Comparison of ENCODE assay signal across 8 mouse cellular contexts in genomic region chr5:90224730-90225129, GRCm38 (mm10). TPM values are rescaled to one million over a fixed set of nuclear protein-coding genes. Genes with fewer than 3 reads are reported as not detected.
DNase-seq lines count a peak whose midpoint lies in the region; ATAC-seq and TF ChIP-seq lines count a peak whose summit lies in the region.
"Had no signal": no experiment of that assay in that cellular context is flagged by ENCODE, and none has a peak within 500 bp of the region (broad histone marks: within the 10 kb centered on the region; RNA-seq: fewer than 3 reads in every experiment).

No protein-coding gene starts in this region.

- H3K9me3 ChIP-seq in kidney, embryonic 15.5 days (replicated peaks): no peaks in the 10 kb centered on the region
- H3K9me3 ChIP-seq in limb, embryonic 12.5 days: no peaks in the 10 kb centered on the region
- no peaks in the 10 kb centered on the region for H3K9me3 ChIP-seq in forebrain, embryonic 12.5 days
- H3K9me3 ChIP-seq: hindbrain, embryonic 13.5 days had no signal

- ATAC-seq in kidney, embryonic 15.5 days (replicated peaks; ENCODE audit: low FRiP score): no peak
- ATAC-seq in limb, embryonic 12.5 days (ENCODE audit: insufficient number of reproducible peaks, insufficient read depth, low FRiP score, low TSS enrichment, low read depth): no peak
- ATAC-seq in forebrain, embryonic 12.5 days (ENCODE audit: low FRiP score): no peak

- 85% methylated on average over 5 of the region's 5 CpGs for WGBS in kidney, embryonic 15.5 days
- WGBS in kidney, adult 2 months: 82% methylated on average over 5 of the region's 5 CpGs
- 85% methylated on average over 5 of the region's 5 CpGs for whole genome bisulfite sequencing in limb, embryonic 12.5 days
- 90% methylated on average over 5 of the region's 5 CpGs for WGBS in forebrain, embryonic 12.5 days

- TF ChIP-seq POLR2A in kidney, adult 2 months (IDR thresholded peaks at IDR 0.05; ENCODE audit: low read depth, low read length): no peak

- no peak overlapping the region for H3K9ac ChIP-seq in kidney, embryonic 15.5 days
- H3K9ac ChIP-seq in limb, embryonic 12.5 days (replicated peaks): no peak overlapping the region
- no peak overlapping the region for H3K9ac ChIP-seq in forebrain, embryonic 12.5 days

- no peaks in the 10 kb centered on the region for H3K27me3 ChIP-seq in kidney, embryonic 15.5 days
- no peaks in the 10 kb centered on the region for H3K27me3 ChIP-seq in kidney, adult 2 months (replicated peaks; ENCODE audit: control insufficient read depth, insufficient read depth, low read length)
- H3K27me3 ChIP-seq in limb, embryonic 12.5 days: no peaks in the 10 kb centered on the region
- no peaks in the 10 kb centered on the region for H3K27me3 ChIP-seq in forebrain, embryonic 12.5 days
- H3K27me3 ChIP-seq: hindbrain, embryonic 13.5 days had no signal

- H3K4me1 ChIP-seq in kidney, embryonic 15.5 days: peaks cover 7% of the 10 kb centered on the region
- 0 out of 2 replicates have a peak, but pooled peaks cover 4% of the 10 kb centered on the region for H3K4me1 ChIP-seq in kidney, adult 2 months (ENCODE audit: control insufficient read depth, insufficient read depth, low read length)
- H3K4me1 ChIP-seq in limb, embryonic 12.5 days (replicated peaks): peaks cover 6% of the 10 kb centered on the region
- peaks cover 8% of the 10 kb centered on the region for H3K4me1 ChIP-seq in forebrain, embryonic 12.5 days

- peak overlapping the region; percentile 91; the same call in 1 of the 2 replicates for H3K27ac ChIP-seq in kidney, embryonic 15.5 days
- no peak overlapping the region for H3K27ac ChIP-seq in kidney, adult 2 months (ENCODE audit: insufficient read depth, low read depth, low read length)
- no peak overlapping the region; the same call in 1 of the 2 replicates for H3K27ac ChIP-seq in limb, embryonic 12.5 days
- no peak overlapping the region for H3K27ac ChIP-seq in forebrain, embryonic 12.5 days

- peak overlapping the region; percentile 76 for H3K4me2 ChIP-seq in kidney, embryonic 15.5 days
- peak overlapping the region; percentile 68; the same call in 1 of the 2 replicates for H3K4me2 ChIP-seq in limb, embryonic 12.5 days
- no peak overlapping the region for H3K4me2 ChIP-seq in forebrain, embryonic 12.5 days

- H3K4me3 ChIP-seq in kidney, embryonic 15.5 days (replicated peaks): peak overlapping the region; percentile 80; the same call in 1 of the 2 replicates
- H3K4me3 ChIP-seq in kidney, adult 2 months (ENCODE audit: insufficient read depth, low read depth, low read length): no peak overlapping the region
- no peak overlapping the region for H3K4me3 ChIP-seq in limb, embryonic 12.5 days (replicated peaks)
- no peak overlapping the region for H3K4me3 ChIP-seq in forebrain, embryonic 12.5 days (replicated peaks)

- DNase-seq in kidney, adult 2 months: no peak
- DNase-seq in CD4-positive helper T cell, adult 2 months (ENCODE audit: low read depth, low spot score): peak; percentile 12
- DNase-seq in MN1 (ENCODE audit: low spot score): peak; percentile 19
- no peak for DNase-seq in layer of hippocampus, adult 9-10 months (ENCODE audit: low spot score)

- peaks cover 55% of the 10 kb centered on the region for H3K36me3 ChIP-seq in kidney, embryonic 15.5 days
- H3K36me3 ChIP-seq in kidney, adult 2 months (ENCODE audit: control insufficient read depth, insufficient read depth, low read length): peaks cover 2% of the 10 kb centered on the region
- peaks cover 53% of the 10 kb centered on the region for H3K36me3 ChIP-seq in limb, embryonic 12.5 days
- H3K36me3 ChIP-seq in forebrain, embryonic 12.5 days (replicated peaks): peaks cover 37% of the 10 kb centered on the region

- no peak for TF ChIP-seq CTCF in kidney, adult 2 months (conservative IDR thresholded peaks at IDR 0.05; ENCODE audit: insufficient read depth, insufficient read length, low read depth, low read length)

RNA-seq across cellular contexts. Expression of gene Cox18, which starts 0.9 kb away (rescaled TPM):
- polyA plus RNA-seq in kidney, embryonic 15.5 days (2015; fragmentation: Nextera tagmentation; extraction: Ambion mirVana): 30.4 and 33.8 TPM in 2 replicates
- polyA plus RNA-seq in kidney, adult 2 months (2012; rRNA removed): 19.0 and 21.3 TPM in 2 replicates
- polyA plus RNA-seq in limb, embryonic 12.5 days (2016; fragmentation: Nextera tagmentation; extraction: Ambion mirVana): 34.4 and 35.9 TPM in 2 replicates
- polyA plus RNA-seq in forebrain, embryonic 12.5 days (2016; fragmentation: Nextera tagmentation; extraction: Ambion mirVana): 27.9 and 31.6 TPM in 2 replicates

Comparison
In these comparisons a context has a peak if more than half of its experiments do, and no peak if none do; other contexts are left out.
1. DNase-seq: peak in CD4-positive helper T cell, adult 2 months (single experiment) and MN1 (single experiment); none in kidney, adult 2 months (single experiment) and layer of hippocampus, adult 9-10 months (single experiment).